Mouse (Mus musculus) hindbrain, embryonic 16.5 days (tissue): Measurements from ENCODE around the gene Dhps. TPM values are rescaled to one million over a fixed set of nuclear protein-coding genes. Genes with fewer than 3 reads are reported as not detected.

Experiments used
- ATAC-seq: fragments of 200-750 bp; cut with Nextera tagmentation; 2 replicates; pipeline ENCODE4 v1.8.0; 2017; ENCODE audit warnings: moderate TSS enrichment, moderate library complexity
- H3K27ac ChIP-seq: fragments of 300-500 bp; sonication (generic); 2 replicates; pipeline ENCODE4 v1.5.1; 2014; ENCODE audit warnings: low read depth, mild to moderate bottlenecking, control low read depth, low read length, moderate library complexity
- H3K27me3 ChIP-seq: fragments of 300-500 bp; sonication (generic); replicated peaks from 2 replicates; pipeline ENCODE4 v1.6.1; 2014; ENCODE audit warnings: low read length; ENCODE audit not compliant: control insufficient read depth, insufficient read depth
- H3K36me3 ChIP-seq: fragments of 300-500 bp; sonication (generic); 2 replicates; pipeline ENCODE4 v1.6.1; 2014; ENCODE audit warnings: mild to moderate bottlenecking, low read length, moderate library complexity, mixed read lengths; ENCODE audit not compliant: control insufficient read depth, insufficient read depth
- H3K4me1 ChIP-seq: fragments of 300-500 bp; sonication (generic); 2 replicates; pipeline ENCODE4 v1.6.1; 2014; ENCODE audit warnings: low read depth, low read length; ENCODE audit not compliant: control insufficient read depth, insufficient read depth
- H3K4me2 ChIP-seq: fragments of 300-500 bp; sonication (generic); 2 replicates; pipeline ENCODE4 v1.6.1; 2014; ENCODE audit warnings: mild to moderate bottlenecking, low read length, control low read depth, moderate library complexity
- H3K4me3 ChIP-seq: fragments of 300-500 bp; sonication (generic); 2 replicates; pipeline ENCODE4 v1.5.1; 2014; ENCODE audit warnings: mild to moderate bottlenecking, low read length, control low read depth, moderate library complexity
- H3K9ac ChIP-seq: fragments of 300-500 bp; sonication (generic); 2 replicates; pipeline ENCODE4 v1.6.1; 2014; ENCODE audit warnings: low read depth, mild to moderate bottlenecking, control low read depth, low read length, moderate library complexity
- H3K9me3 ChIP-seq: fragments of 300-500 bp; sonication (generic); 2 replicates; pipeline ENCODE4 v1.6.1; 2014; ENCODE audit warnings: mild to moderate bottlenecking, low read length, moderate library complexity; ENCODE audit not compliant: control insufficient read depth
- WGBS: fragments of 180-500 bp; shearing (Covaris S2); extraction: QIAGEN DNeasy Blood & Tissue Kit; methylation state at CpG from one replicate; pipeline ENCODE4 v1.1.7; 2014; 5-methylcytosine and 5-hydroxymethylcytosine counted together
- polyA plus RNA-seq: library from polyadenylated mRNA; unstranded; fragments of >200 nt; fragmentation: Nextera tagmentation; extraction: Ambion mirVana; gene quantifications from 2 replicates; pipeline ENCODE4 v1.2.1, GENCODE M21; 2015

Dhps gene
- polyA plus RNA-seq, 1 experiment from 2014 or later, result 112 TPM

- H3K4me1 ChIP-seq, result peaks cover 10% of the 10 kb centered on the region
- no peak overlapping the region for H3K27ac ChIP-seq
- peaks cover 45% of the 10 kb centered on the region for H3K36me3 ChIP-seq
- no peak for ATAC-seq
- H3K9me3 ChIP-seq, result no peaks in the 10 kb centered on the region
- no peaks in the 10 kb centered on the region for H3K27me3 ChIP-seq
- 96% methylated on average over 6 of the region's 6 CpGs for WGBS
- no peak overlapping the region for H3K4me3 ChIP-seq
- H3K4me2 ChIP-seq, result no peak overlapping the region
- H3K9ac ChIP-seq, result no peak overlapping the region
Observed at GRCm38 (mm10) chr8:85043619-85044018, 27.9 kb upstream of the Dhps start.

- ATAC-seq, result no peak
- WGBS, result 80% methylated on average over 7 of the region's 7 CpGs
Observed at GRCm38 (mm10) chr8:85057367-85057766, 14.2 kb upstream of the Dhps start.

GRCm38 (mm10) chr8:85059879-85060616 is 11.5 kb upstream of the Dhps start, which contains the start of gene Fbxw9:
TSS of gene Fbxw9 (plus strand) at chr8:85060055.
- no peaks in the 10 kb centered on the region for H3K27me3 ChIP-seq
- peak within 1 kb of the TSS; percentile 92 for H3K4me2 ChIP-seq
- peaks cover 19% of the 10 kb centered on the region for H3K4me1 ChIP-seq
- H3K4me3 ChIP-seq, result peak within 1 kb of the TSS; percentile 71
- no peaks in the 10 kb centered on the region for H3K9me3 ChIP-seq
- H3K9ac ChIP-seq, result peak within 1 kb of the TSS; percentile 83
- H3K36me3 ChIP-seq, result peaks cover 14% of the 10 kb centered on the region
- peak; percentile 93 for ATAC-seq
- H3K27ac ChIP-seq, result peak within 1 kb of the TSS; percentile 75
- under 1% methylated on average over 51 of the region's 53 CpGs for WGBS

More at GRCm38 (mm10) chr8:85057367-85057766, 14.2 kb upstream of the Dhps start:
- H3K9ac ChIP-seq, result no peak overlapping the region
- no peak overlapping the region for H3K27ac ChIP-seq
- H3K4me3 ChIP-seq, result no peak overlapping the region
- H3K9me3 ChIP-seq, result no peaks in the 10 kb centered on the region
- peaks cover 24% of the 10 kb centered on the region for H3K36me3 ChIP-seq
- no peak overlapping the region for H3K4me2 ChIP-seq
- H3K27me3 ChIP-seq, result no peaks in the 10 kb centered on the region
- H3K4me1 ChIP-seq, result peaks cover 18% of the 10 kb centered on the region

- no peaks in the 10 kb centered on the region for H3K9me3 ChIP-seq
- no peak overlapping the region for H3K4me2 ChIP-seq
- no peaks in the 10 kb centered on the region for H3K27me3 ChIP-seq
- no peak for ATAC-seq
- 94% methylated on average over 4 of the region's 4 CpGs for WGBS
- peaks cover 19% of the 10 kb centered on the region for H3K36me3 ChIP-seq
- no peak overlapping the region for H3K9ac ChIP-seq
- H3K4me3 ChIP-seq, result no peak overlapping the region
- H3K4me1 ChIP-seq, result peaks cover 19% of the 10 kb centered on the region
- H3K27ac ChIP-seq, result no peak overlapping the region
Observed at GRCm38 (mm10) chr8:85062603-85063002, 9.0 kb upstream of the Dhps start.

DNA sequence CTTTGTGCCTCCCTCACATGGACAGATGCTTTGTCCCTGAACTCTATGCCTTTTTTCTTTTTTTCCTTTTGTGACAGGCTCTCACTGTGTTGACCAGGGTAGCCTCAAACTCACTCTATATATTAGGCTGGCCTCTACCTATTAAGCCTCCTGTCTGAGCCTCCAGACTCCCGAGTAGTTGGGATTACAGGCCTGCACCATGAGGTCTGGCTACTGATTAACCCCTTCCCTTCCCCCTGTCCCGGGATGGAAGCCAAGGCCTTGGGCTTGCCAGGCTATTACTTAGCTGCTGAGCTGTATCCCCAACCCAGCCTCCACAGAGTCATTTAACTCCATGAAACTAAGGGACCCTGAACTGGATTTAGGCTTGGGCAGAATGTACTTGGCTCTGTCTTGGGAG is 6.3 kb upstream of the Dhps start:
- no peak for ATAC-seq
- no peak overlapping the region for H3K4me3 ChIP-seq
- no peak overlapping the region for H3K27ac ChIP-seq
- WGBS, result 28% methylated on average over 2 of the region's 2 CpGs
- no peaks in the 10 kb centered on the region for H3K27me3 ChIP-seq
- H3K4me2 ChIP-seq, result no peak overlapping the region
- H3K4me1 ChIP-seq, result peaks cover 19% of the 10 kb centered on the region
- H3K9ac ChIP-seq, result no peak overlapping the region
- peaks cover 19% of the 10 kb centered on the region for H3K36me3 ChIP-seq
- H3K9me3 ChIP-seq, result no peaks in the 10 kb centered on the region

GRCm38 (mm10) chr8:85067155-85067554 is 4.4 kb upstream of the Dhps start:
- peaks cover 19% of the 10 kb centered on the region for H3K36me3 ChIP-seq
- H3K27me3 ChIP-seq, result no peaks in the 10 kb centered on the region
- no peak overlapping the region for H3K9ac ChIP-seq
- 93% methylated on average over 2 of the region's 2 CpGs for WGBS
- H3K4me3 ChIP-seq, result no peak overlapping the region
- no peak overlapping the region for H3K4me2 ChIP-seq
- no peak overlapping the region for H3K27ac ChIP-seq
- no peak for ATAC-seq
- peaks cover 8% of the 10 kb centered on the region for H3K4me1 ChIP-seq
- no peaks in the 10 kb centered on the region for H3K9me3 ChIP-seq

GRCm38 (mm10) chr8:85067982-85068381 is 3.6 kb upstream of the Dhps start, which contains the start of gene Gm5741:
TSS of gene Gm5741 (minus strand) at chr8:85067982.
- Histone ChIP-seq H3K9ac (no peak within 1 kb of the TSS), H3K4me1 (peaks cover 13% of the 10 kb centered on the region), H3K27me3 (no peaks in the 10 kb centered on the region), H3K9me3 (no peaks in the 10 kb centered on the region), H3K4me3 (no peak within 1 kb of the TSS), H3K27ac (no peak within 1 kb of the TSS), H3K4me2 (no peak within 1 kb of the TSS), H3K36me3 (peaks cover 16% of the 10 kb centered on the region)
- no peak for ATAC-seq

- ATAC-seq, result no peak
- peak overlapping the region; percentile 90 for H3K4me3 ChIP-seq
- peak overlapping the region; percentile 88 for H3K4me2 ChIP-seq
- peaks cover 27% of the 10 kb centered on the region for H3K36me3 ChIP-seq
- peaks cover 16% of the 10 kb centered on the region for H3K4me1 ChIP-seq
- H3K9me3 ChIP-seq, result no peaks in the 10 kb centered on the region
- no peaks in the 10 kb centered on the region for H3K27me3 ChIP-seq
- peak overlapping the region; percentile 86; the same call in 1 of the 2 replicates for H3K9ac ChIP-seq
- WGBS, result 79% methylated on average over 5 of the region's 5 CpGs
- peak overlapping the region; percentile 93 for H3K27ac ChIP-seq
Observed at GRCm38 (mm10) chr8:85071041-85071440, 516 bp upstream of the Dhps start.

DNA sequence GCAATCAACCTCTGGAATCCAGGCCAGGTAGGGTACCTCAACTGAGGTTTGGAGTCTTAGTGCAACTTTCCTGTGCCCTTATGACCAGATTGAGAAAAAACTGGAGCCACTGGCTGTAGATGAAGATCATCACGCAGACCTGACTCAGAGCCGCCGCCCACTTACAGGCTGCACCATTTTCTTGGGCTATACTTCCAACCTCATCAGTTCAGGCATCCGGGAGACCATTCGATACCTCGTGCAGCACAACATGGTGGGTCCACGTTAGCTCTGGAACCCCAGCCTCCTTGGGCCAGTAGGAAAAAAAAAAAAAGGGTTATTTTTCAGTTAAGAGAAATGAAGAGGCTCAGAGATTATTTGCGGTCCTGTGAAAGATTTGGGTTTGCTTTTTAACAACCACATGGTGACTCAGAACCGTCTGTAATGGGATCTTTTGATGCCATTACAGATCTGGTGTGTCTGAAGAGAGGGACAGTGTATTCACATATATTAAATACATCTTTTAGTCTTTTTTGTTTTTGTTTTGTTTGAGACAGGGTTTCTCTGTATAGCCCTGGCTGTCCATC is 890 bp downstream of the Dhps start:
- WGBS, result 41% methylated on average over 9 of the region's 9 CpGs
- no peaks in the 10 kb centered on the region for H3K9me3 ChIP-seq
- peak overlapping the region; percentile 93 for H3K27ac ChIP-seq
- H3K27me3 ChIP-seq, result no peaks in the 10 kb centered on the region
- H3K9ac ChIP-seq, result peak overlapping the region; percentile 86
- ATAC-seq, result no peak
- peak overlapping the region; percentile 90 for H3K4me3 ChIP-seq
- H3K4me2 ChIP-seq, result peak overlapping the region; percentile 88
- peaks cover 16% of the 10 kb centered on the region for H3K4me1 ChIP-seq
- H3K36me3 ChIP-seq, result peaks cover 19% of the 10 kb centered on the region
